Mouse (Mus musculus): ENCODE measurements around the gene Elof1. TPM values are rescaled to one million over a fixed set of nuclear protein-coding genes. Genes with fewer than 3 reads are reported as not detected.
A peak's percentile ranks its signal among the peaks of the same experiment; 100 is the strongest.
"Not testable (repeated sequence)": the region's sequence is repeated elsewhere in the genome, so short reads cannot be mapped to it uniquely, and the experiment has no call there.

Elof1 gene
- polyA plus RNA-seq, 1 experiment from 2014 or later, result 152 TPM

- Histone ChIP-seq H3K4me2 (ENCODE audit: low read depth, low read length) (peak within 1 kb of the TSS; percentile 81), H3K36me3 (ENCODE audit: control insufficient read depth, insufficient read depth, low read length) (peaks cover 7% of the 10 kb centered on the region; the same call in 1 of the 2 replicates), H3K27me3 (ENCODE audit: control insufficient read depth, insufficient read depth, low read length) (0 out of 2 replicates have a peak, but pooled peaks cover 3% of the 10 kb centered on the region), H3K27ac (ENCODE audit: low read length) (peak within 1 kb of the TSS; percentile 94), H3K4me1 (ENCODE audit: control insufficient read depth, insufficient read depth, low read length) (peaks cover 14% of the 10 kb centered on the region), H3K4me3 (replicated peaks; ENCODE audit: low read length) (peak within 1 kb of the TSS; percentile 85), H3K9me3 (replicated peaks; ENCODE audit: control insufficient read depth, low read length) (no peaks in the 10 kb centered on the region), H3K9ac (ENCODE audit: low read length) (peak within 1 kb of the TSS; percentile 93)
- under 1% methylated on average over 65 of the region's 65 CpGs for WGBS
- ATAC-seq (ENCODE audit: insufficient read depth, low FRiP score), result peak; percentile 99
Observed at GRCm38 (mm10) chr9:22156497-22157245, 39.7 kb upstream of the Elof1 start, which contains the start of gene Pigyl. Gene Pigyl (plus strand): TSS chr9:22156846.

DNA sequence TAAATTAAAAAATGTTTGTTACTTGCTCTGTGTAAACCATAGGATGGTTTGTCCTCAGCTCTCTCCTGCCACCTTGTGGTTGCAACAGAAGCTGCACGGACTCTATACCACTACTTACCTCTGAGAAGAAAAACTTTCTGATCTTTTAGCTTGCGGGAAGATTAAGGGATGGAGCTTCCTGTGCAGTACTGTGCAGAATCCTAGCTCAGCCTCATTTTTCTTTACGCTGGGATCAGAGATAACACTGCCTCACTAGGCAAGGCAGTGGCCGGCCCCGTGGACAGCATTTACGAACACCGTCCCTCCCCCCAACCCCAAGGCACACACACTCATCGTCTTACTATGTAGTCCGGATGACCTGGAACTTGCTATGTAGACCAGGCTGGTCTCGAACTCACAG, 38.6 kb upstream of the Elof1 start:
- Histone ChIP-seq H3K9me3 (replicated peaks; ENCODE audit: control insufficient read depth, low read length) (no peaks in the 10 kb centered on the region), H3K4me3 (replicated peaks; ENCODE audit: low read length) (peak overlapping the region; percentile 21; the same call in 1 of the 2 replicates), H3K36me3 (ENCODE audit: control insufficient read depth, insufficient read depth, low read length) (peaks cover 7% of the 10 kb centered on the region; the same call in 1 of the 2 replicates), H3K27ac (ENCODE audit: low read length) (no peak overlapping the region), H3K4me2 (ENCODE audit: low read depth, low read length) (peak overlapping the region; percentile 40), H3K4me1 (ENCODE audit: control insufficient read depth, insufficient read depth, low read length) (peaks cover 14% of the 10 kb centered on the region), H3K27me3 (ENCODE audit: control insufficient read depth, insufficient read depth, low read length) (0 out of 2 replicates have a peak, but pooled peaks cover 3% of the 10 kb centered on the region), H3K9ac (ENCODE audit: low read length) (peak overlapping the region; percentile 38; the same call in 1 of the 2 replicates)
- 20% methylated on average over 10 of the region's 10 CpGs for WGBS
- ATAC-seq (ENCODE audit: insufficient read depth, low FRiP score), result no peak

DNA sequence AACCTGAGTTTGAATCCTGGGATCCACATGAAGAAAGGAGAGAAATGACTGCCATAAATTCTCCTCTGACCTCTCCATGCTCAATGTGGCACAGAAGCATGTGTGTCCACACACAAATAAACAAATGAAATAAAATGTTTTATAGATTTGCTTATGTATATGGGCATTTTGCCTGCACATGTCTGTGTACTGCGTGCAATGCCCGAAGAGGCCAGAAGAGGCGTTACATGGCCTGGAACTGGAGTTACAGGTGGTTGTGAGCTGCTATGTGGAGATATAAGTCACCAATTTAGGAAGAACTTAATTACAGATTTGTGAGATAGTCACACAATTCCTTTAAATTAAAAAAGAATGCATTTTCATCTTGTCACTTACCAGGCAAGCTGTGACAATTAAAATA, 36.8 kb upstream of the Elof1 start:
- WGBS, result 89% methylated on average over 3 of the region's 3 CpGs
- no peak for ATAC-seq (ENCODE audit: insufficient read depth, low FRiP score)
- Histone ChIP-seq H3K27ac (ENCODE audit: low read length) (no peak overlapping the region), H3K4me1 (ENCODE audit: control insufficient read depth, insufficient read depth, low read length) (peaks cover 14% of the 10 kb centered on the region), H3K4me2 (ENCODE audit: low read depth, low read length) (no peak overlapping the region), H3K4me3 (replicated peaks; ENCODE audit: low read length) (no peak overlapping the region), H3K9ac (ENCODE audit: low read length) (no peak overlapping the region), H3K9me3 (replicated peaks; ENCODE audit: control insufficient read depth, low read length) (no peaks in the 10 kb centered on the region), H3K27me3 (ENCODE audit: control insufficient read depth, insufficient read depth, low read length) (0 out of 2 replicates have a peak, but pooled peaks cover 3% of the 10 kb centered on the region), H3K36me3 (ENCODE audit: control insufficient read depth, insufficient read depth, low read length) (peaks cover 5% of the 10 kb centered on the region; the same call in 1 of the 2 replicates)

DNA sequence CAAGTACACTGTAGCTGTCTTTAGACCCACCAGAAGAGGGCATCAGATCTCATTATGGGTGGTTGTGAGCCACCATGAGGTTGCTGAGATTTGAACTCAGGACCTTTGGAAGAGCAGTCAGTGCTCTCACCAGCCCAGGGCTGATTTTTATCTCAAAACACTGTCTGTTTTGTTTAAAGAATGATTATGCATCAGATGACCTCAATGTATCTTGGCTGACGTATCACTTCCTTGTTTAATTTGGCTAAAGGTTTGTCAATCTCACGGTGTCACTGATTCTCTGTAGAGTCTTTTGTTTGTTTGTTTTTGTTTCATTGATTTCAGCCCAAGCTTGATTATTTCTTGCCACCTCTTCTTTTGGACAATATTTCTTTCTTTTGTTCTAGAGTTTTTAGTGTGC, 34.0 kb upstream of the Elof1 start:
- H3K4me2 ChIP-seq (ENCODE audit: low read depth, low read length), result no peak overlapping the region
- peaks cover 7% of the 10 kb centered on the region for H3K9me3 ChIP-seq (replicated peaks; ENCODE audit: control insufficient read depth, low read length)
- H3K9ac ChIP-seq (ENCODE audit: low read length), result no peak overlapping the region
- 73% methylated on average over 2 of the region's 2 CpGs for WGBS
- no peaks in the 10 kb centered on the region for H3K27me3 ChIP-seq (ENCODE audit: control insufficient read depth, insufficient read depth, low read length)
- 0 out of 2 replicates have a peak, but pooled peaks cover 2% of the 10 kb centered on the region for H3K36me3 ChIP-seq (ENCODE audit: control insufficient read depth, insufficient read depth, low read length)
- H3K4me3 ChIP-seq (replicated peaks; ENCODE audit: low read length), result no peak overlapping the region
- no peak overlapping the region for H3K27ac ChIP-seq (ENCODE audit: low read length)
- ATAC-seq (ENCODE audit: insufficient read depth, low FRiP score), result no peak
- no peaks in the 10 kb centered on the region for H3K4me1 ChIP-seq (ENCODE audit: control insufficient read depth, insufficient read depth, low read length)

DNA sequence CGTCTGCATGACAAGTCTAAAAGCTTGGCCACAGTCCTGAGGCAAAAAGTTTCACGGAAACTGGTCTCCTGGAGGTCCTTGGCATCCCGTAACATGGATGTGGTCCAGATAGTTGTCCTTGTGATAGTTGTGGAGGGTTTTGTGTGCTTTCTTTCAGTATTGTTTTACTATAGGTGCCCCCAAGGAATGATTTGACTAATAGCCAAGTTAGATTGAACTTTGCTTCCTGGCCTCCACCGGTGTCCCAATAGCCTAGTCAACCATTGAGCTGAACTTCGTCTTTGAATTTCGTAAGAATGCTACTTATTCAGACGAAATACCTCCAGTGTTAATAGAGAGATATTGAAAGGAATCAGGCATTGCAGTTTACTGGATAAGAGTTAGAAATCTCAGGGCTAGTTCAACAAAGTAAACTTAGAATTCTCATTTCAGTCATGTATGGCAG, 33.3 kb upstream of the Elof1 start:
- not testable (repeated sequence) for H3K4me2 ChIP-seq (ENCODE audit: low read depth, low read length); ATAC-seq (ENCODE audit: insufficient read depth, low FRiP score); H3K4me3 ChIP-seq (replicated peaks; ENCODE audit: low read length); H3K27ac ChIP-seq (ENCODE audit: low read length); H3K27me3 ChIP-seq (ENCODE audit: control insufficient read depth, insufficient read depth, low read length); H3K9me3 ChIP-seq (replicated peaks; ENCODE audit: control insufficient read depth, low read length); H3K9ac ChIP-seq (ENCODE audit: low read length); H3K4me1 ChIP-seq (ENCODE audit: control insufficient read depth, insufficient read depth, low read length); H3K36me3 ChIP-seq (ENCODE audit: control insufficient read depth, insufficient read depth, low read length)
- 84% methylated on average over 7 of the region's 7 CpGs for WGBS

- H3K4me1 ChIP-seq (ENCODE audit: control insufficient read depth, insufficient read depth, low read length), result no peaks in the 10 kb centered on the region
- H3K9me3 ChIP-seq (replicated peaks; ENCODE audit: control insufficient read depth, low read length), result peaks cover 7% of the 10 kb centered on the region
- no peak overlapping the region for H3K27ac ChIP-seq (ENCODE audit: low read length)
- 69% methylated on average over 20 of the region's 20 CpGs for WGBS
- H3K36me3 ChIP-seq (ENCODE audit: control insufficient read depth, insufficient read depth, low read length), result 0 out of 2 replicates have a peak, but pooled peaks cover 2% of the 10 kb centered on the region
- no peaks in the 10 kb centered on the region for H3K27me3 ChIP-seq (ENCODE audit: control insufficient read depth, insufficient read depth, low read length)
- H3K4me3 ChIP-seq (replicated peaks; ENCODE audit: low read length), result no peak overlapping the region
- ATAC-seq (ENCODE audit: insufficient read depth, low FRiP score), result peak; percentile 78
- no peak overlapping the region for H3K4me2 ChIP-seq (ENCODE audit: low read depth, low read length)
- H3K9ac ChIP-seq (ENCODE audit: low read length), result no peak overlapping the region
Observed at GRCm38 (mm10) chr9:22149426-22150248, 32.7 kb upstream of the Elof1 start.

DNA sequence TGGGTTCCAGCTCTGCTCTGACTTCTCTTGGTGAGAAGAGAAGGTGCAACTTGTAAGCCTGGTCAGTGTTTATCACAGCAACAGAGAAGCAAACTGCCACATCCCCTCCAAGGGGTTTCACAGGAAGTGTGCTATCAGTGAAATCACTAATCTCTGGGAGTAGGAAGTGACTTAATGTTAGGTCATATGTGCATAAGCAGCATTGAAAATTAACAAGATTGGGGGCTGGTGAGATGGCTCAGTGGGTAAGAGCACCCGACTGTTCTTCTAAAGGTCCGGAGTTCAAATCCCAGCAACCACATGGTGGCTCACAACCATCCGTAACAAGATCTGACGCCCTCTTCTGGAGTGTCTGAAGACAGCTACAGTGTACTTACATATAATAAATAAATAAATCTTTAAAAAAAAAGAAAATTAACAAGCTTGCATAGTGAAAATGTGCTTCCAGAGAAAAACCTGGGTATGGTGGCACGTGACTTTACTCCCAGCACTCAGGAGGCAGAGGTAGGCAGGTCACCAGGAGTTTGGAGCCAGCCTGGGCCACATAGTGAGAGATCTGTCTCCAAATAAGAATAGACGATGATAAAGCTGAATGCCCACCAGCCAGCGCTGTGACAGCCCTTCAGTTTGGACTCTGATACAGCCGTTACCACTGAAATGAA, 27.5 kb upstream of the Elof1 start:
- no peak for ATAC-seq (ENCODE audit: insufficient read depth, low FRiP score)
- 0 out of 2 replicates have a peak, but pooled peaks cover 2% of the 10 kb centered on the region for H3K36me3 ChIP-seq (ENCODE audit: control insufficient read depth, insufficient read depth, low read length)
- H3K4me3 ChIP-seq (replicated peaks; ENCODE audit: low read length), result no peak overlapping the region
- H3K4me2 ChIP-seq (ENCODE audit: low read depth, low read length), result no peak overlapping the region
- 82% methylated on average over 7 of the region's 8 CpGs for WGBS
- H3K27ac ChIP-seq (ENCODE audit: low read length), result no peak overlapping the region
- peaks cover 7% of the 10 kb centered on the region for H3K9me3 ChIP-seq (replicated peaks; ENCODE audit: control insufficient read depth, low read length)
- no peak overlapping the region for H3K9ac ChIP-seq (ENCODE audit: low read length)
- no peaks in the 10 kb centered on the region for H3K27me3 ChIP-seq (ENCODE audit: control insufficient read depth, insufficient read depth, low read length)
- H3K4me1 ChIP-seq (ENCODE audit: control insufficient read depth, insufficient read depth, low read length), result no peaks in the 10 kb centered on the region

DNA sequence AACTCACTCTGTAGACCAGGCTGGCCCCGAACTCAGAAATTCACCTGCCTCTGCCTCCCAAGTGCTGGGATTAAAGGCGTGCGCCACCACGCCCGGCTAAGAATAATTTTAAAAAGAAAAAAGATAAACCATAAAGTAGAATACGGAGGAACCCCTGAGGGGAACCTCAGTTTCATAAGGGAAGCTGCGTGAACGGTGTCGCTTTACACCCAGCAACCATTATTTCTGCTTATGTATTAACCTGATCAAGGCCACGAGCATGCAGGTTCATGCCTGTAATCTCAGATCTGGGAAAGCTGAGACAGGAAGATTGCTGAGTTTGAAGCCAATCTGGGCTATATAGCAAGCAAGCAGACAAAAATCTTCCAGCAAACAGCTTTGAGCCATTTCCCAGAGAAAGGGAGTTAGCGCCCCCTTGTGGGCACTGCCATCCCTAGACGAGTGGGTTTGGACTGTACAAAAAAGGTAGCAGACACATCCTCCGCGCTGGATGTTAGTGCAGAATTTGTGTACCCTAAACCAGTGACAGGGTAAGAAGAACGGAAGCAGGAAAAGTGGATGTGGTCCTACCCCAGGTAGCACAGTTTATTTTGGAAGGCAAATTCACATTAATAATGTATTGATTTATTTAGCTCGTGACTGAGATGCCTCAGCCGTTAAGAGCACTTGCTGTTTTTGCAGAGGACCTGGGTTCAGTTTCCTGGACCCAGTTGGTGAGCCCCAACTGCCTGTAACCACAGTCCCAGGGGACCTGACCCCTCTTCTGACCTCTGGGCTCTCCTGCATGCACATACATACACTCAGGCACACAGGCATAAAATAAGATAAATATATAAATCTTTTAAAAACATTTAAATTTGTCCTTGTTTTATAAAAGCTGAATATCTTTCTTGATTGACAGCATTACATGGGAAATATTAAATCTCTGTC, 26.4 kb upstream of the Elof1 start:
- H3K4me2 ChIP-seq (ENCODE audit: low read depth, low read length), result no peak overlapping the region
- no peak overlapping the region for H3K4me3 ChIP-seq (replicated peaks; ENCODE audit: low read length)
- H3K36me3 ChIP-seq (ENCODE audit: control insufficient read depth, insufficient read depth, low read length), result 0 out of 2 replicates have a peak, but pooled peaks cover 2% of the 10 kb centered on the region
- no peaks in the 10 kb centered on the region for H3K4me1 ChIP-seq (ENCODE audit: control insufficient read depth, insufficient read depth, low read length)
- no peak overlapping the region for H3K27ac ChIP-seq (ENCODE audit: low read length)
- H3K9me3 ChIP-seq (replicated peaks; ENCODE audit: control insufficient read depth, low read length), result peaks cover 7% of the 10 kb centered on the region
- no peaks in the 10 kb centered on the region for H3K27me3 ChIP-seq (ENCODE audit: control insufficient read depth, insufficient read depth, low read length)
- peak; percentile 78; the same call in 1 of the 2 replicates for ATAC-seq (ENCODE audit: insufficient read depth, low FRiP score)
- 50% methylated on average over 17 of the region's 17 CpGs for WGBS
- H3K9ac ChIP-seq (ENCODE audit: low read length), result no peak overlapping the region

Data from stomach, embryonic 16.5 days (tissue).